Mouse (Mus musculus) G1E (cell line): Measurements from ENCODE around the gene Ttc26.

Experiments
- CTCF ChIP-seq: IDR thresholded peaks from 2 replicates; pipeline ENCODE4 v1.5.1; 2012; ENCODE audit warnings: low read depth, low read length, inconsistent platforms, mixed read lengths
- GATA1 ChIP-seq: IDR thresholded peaks from 2 replicates; pipeline ENCODE4 v1.6.1; 2012; ENCODE audit warnings: borderline replicate concordance, low read length, inconsistent platforms, mixed read lengths
- TAL1 ChIP-seq: conservative IDR thresholded peaks from 2 replicates; pipeline ENCODE4 v1.6.1; 2012; ENCODE audit warnings: low read depth, low read length, inconsistent platforms, mixed read lengths

DNA sequence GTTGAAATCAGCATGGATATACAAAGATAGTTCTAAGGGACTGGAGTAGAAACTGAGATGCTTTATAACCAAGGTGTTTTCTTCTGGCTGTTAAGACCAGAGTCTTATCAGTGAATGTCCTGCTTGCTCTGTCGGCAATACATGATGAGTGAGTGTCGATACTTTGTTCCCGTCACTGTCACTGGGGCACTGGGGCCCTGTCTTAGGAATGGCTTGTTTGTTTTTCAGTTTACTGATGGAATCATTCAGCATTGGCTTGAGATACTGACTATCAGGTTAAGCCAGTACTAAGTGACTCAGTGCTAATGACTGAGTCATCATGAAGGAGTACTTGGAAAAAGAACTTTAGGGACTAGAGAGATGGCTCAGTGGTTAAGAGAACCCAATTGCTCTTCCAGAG lies 62.6 kb downstream of the Ttc26 start:
- TF ChIP-seq CTCF = no peak
- no peak for TF ChIP-seq GATA1
- TF ChIP-seq TAL1 = peak; percentile 25; the same call in 1 of the 2 replicates
